Mouse (Mus musculus): ENCODE measurements around the gene Hes1. TPM values are rescaled to one million over a fixed set of nuclear protein-coding genes. Genes with fewer than 3 reads are reported as not detected.

Gene Hes1
- total and polyA plus RNA-seq, 2 experiments from 2014 or later = 19.3 to 24.9 TPM

DNA sequence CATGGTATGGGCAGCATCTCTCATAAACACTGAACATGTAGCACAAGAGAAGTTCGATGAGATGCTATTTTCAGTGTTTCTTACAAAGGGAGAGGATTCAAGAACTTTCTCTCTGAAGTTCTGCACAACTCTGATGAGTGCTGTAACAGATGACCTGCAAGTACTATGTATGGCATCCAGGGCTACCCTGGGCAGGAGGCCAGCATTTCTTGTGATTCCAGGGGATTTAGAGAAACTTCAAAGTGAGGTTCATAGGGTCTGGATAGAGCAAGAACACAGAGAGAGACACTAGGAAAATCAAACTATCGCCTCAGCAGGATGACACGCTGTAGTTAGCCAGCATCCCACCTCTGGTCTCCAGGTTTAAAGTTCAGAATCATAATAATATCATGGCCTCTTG lies 31.9 kb downstream of the Hes1 start:
- 59% methylated on average over 3 of the region's 3 CpGs for WGBS
- Histone ChIP-seq H3K27ac (ENCODE audit: low read depth) (no peak overlapping the region), H3K4me2 (ENCODE audit: low read depth, low read length) (no peak overlapping the region), H3K4me1 (ENCODE audit: control insufficient read depth, insufficient read depth) (no peaks in the 10 kb centered on the region), H3K4me3 (ENCODE audit: low read depth, low read length) (no peak overlapping the region), H3K9me3 (replicated peaks; ENCODE audit: control insufficient read depth, low read length) (no peaks in the 10 kb centered on the region), H3K36me3 (replicated peaks; ENCODE audit: control insufficient read depth, insufficient read depth, low read length) (no peaks in the 10 kb centered on the region), H3K27me3 (ENCODE audit: control insufficient read depth, insufficient read depth, low read length) (0 out of 2 replicates have a peak, but pooled peaks cover 6% of the 10 kb centered on the region), H3K9ac (replicated peaks; ENCODE audit: low read depth, low read length) (no peak overlapping the region)
- TF ChIP-seq EP300 (IDR thresholded peaks at IDR 0.05; ENCODE audit: low read depth) (no peak), CTCF (IDR thresholded peaks at IDR 0.05; ENCODE audit: low read depth) (no peak)
- ATAC-seq (ENCODE audit: insufficient read depth, low read depth) (no peak), DNase-seq (ENCODE audit: low spot score) (no peak)

DNA sequence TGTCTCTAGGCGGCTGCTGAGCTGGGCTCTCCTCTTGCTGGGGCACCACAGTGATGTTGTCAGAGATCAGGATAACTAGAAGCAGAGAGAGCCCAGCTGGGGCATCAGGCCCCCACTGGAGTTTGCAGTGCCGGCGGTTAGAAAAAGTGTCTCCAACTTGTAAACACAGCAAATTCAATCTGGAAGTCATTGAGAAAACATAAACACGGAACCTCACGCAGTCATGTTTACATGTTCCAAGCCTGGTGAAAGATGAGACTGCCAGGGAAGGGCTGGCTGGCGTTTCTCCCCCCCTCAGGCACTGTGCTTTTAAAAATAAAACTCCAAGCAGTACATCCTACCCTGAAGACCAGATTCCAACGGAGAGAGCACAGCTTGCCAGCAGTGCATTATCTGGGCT lies 32.3 kb downstream of the Hes1 start:
- 0 out of 2 replicates have a peak, but pooled peaks cover 6% of the 10 kb centered on the region for H3K27me3 ChIP-seq (ENCODE audit: control insufficient read depth, insufficient read depth, low read length)
- ATAC-seq (ENCODE audit: insufficient read depth, low read depth) (peak; percentile 20; the same call in 1 of the 2 replicates), DNase-seq (ENCODE audit: low spot score) (no peak)
- H3K9me3 ChIP-seq (replicated peaks; ENCODE audit: control insufficient read depth, low read length) = no peaks in the 10 kb centered on the region
- no peak overlapping the region for H3K9ac ChIP-seq (replicated peaks; ENCODE audit: low read depth, low read length)
- H3K4me2 ChIP-seq (ENCODE audit: low read depth, low read length) = no peak overlapping the region
- no peaks in the 10 kb centered on the region for H3K36me3 ChIP-seq (replicated peaks; ENCODE audit: control insufficient read depth, insufficient read depth, low read length)
- no peak overlapping the region for H3K27ac ChIP-seq (ENCODE audit: low read depth)
- WGBS = 22% methylated on average over 7 of the region's 7 CpGs
- no peak for TF ChIP-seq CTCF (IDR thresholded peaks at IDR 0.05; ENCODE audit: low read depth)
- TF ChIP-seq EP300 (IDR thresholded peaks at IDR 0.05; ENCODE audit: low read depth) = no peak
- no peaks in the 10 kb centered on the region for H3K4me1 ChIP-seq (ENCODE audit: control insufficient read depth, insufficient read depth)
- H3K4me3 ChIP-seq (ENCODE audit: low read depth, low read length) = no peak overlapping the region

DNA sequence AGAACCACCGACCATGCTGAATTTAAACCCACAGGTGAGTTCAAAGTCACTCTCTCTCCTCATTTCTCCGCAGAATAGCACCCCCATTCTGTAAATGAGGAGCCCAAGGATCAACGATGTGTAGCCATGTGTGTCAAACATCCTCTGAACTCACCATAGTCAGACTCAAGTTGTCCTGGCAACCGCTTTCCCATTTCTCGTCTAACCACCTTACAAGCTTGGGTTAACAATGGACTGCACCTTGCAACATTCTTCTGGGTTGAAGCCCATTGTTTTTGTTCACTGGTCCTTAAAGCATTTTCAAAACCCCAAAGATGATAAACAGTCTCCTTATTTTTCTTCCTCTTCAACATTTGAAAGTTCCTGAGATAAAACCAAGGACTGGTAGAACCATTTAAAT lies 34.9 kb downstream of the Hes1 start:
- Histone ChIP-seq H3K4me3 (ENCODE audit: low read depth, low read length) (no peak overlapping the region), H3K4me1 (ENCODE audit: control insufficient read depth, insufficient read depth) (no peaks in the 10 kb centered on the region), H3K9ac (replicated peaks; ENCODE audit: low read depth, low read length) (no peak overlapping the region), H3K27me3 (ENCODE audit: control insufficient read depth, insufficient read depth, low read length) (0 out of 2 replicates have a peak, but pooled peaks cover 6% of the 10 kb centered on the region), H3K27ac (ENCODE audit: low read depth) (no peak overlapping the region), H3K9me3 (replicated peaks; ENCODE audit: control insufficient read depth, low read length) (no peaks in the 10 kb centered on the region), H3K4me2 (ENCODE audit: low read depth, low read length) (no peak overlapping the region), H3K36me3 (replicated peaks; ENCODE audit: control insufficient read depth, insufficient read depth, low read length) (no peaks in the 10 kb centered on the region)
- TF ChIP-seq CTCF (IDR thresholded peaks at IDR 0.05; ENCODE audit: low read depth) (no peak), EP300 (IDR thresholded peaks at IDR 0.05; ENCODE audit: low read depth) (no peak)
- 83% methylated on average over 5 of the region's 5 CpGs for WGBS
- DNase-seq (ENCODE audit: low spot score) = no peak
- no peak for ATAC-seq (ENCODE audit: insufficient read depth, low read depth)

DNA sequence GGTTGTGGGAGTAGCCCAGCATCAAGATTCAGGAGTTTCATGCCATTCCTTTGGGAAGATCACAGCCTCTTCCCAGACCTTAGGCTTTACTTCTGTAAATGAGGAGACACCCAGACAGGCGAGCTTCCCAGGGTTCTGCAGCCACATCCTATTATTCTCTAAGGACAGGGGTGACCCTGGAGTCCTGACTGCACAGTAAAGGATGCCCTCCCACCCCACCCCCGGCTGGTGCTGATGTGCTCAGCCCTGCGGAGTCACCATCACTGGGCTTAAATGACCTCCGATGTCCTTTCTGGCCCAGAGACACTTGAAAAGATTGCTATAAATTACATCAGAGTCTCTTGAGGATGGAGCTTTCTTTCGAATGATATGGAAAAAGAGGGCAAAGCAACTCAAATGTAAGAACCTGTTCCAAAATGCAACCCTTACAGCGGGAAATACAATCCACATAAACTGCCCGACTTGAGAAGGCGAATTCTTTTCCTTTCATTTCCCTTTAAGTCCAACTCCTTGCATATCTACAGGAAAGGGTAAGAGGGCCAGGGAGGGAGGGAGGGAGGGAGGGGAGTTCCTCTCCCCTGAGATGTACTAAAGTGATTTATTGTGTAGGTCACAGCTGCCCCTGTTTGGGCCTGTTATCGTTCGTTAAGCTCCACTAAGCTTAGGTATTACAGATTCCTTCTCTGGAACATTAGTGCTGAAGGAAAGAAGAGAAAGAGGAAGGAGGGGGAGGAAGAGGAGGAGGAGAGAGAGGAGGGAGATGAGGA lies 38.1 kb downstream of the Hes1 start:
- DNase-seq (ENCODE audit: low spot score) = no peak
- no peaks in the 10 kb centered on the region for H3K4me1 ChIP-seq (ENCODE audit: control insufficient read depth, insufficient read depth)
- H3K4me3 ChIP-seq (ENCODE audit: low read depth, low read length) = no peak overlapping the region
- H3K9ac ChIP-seq (replicated peaks; ENCODE audit: low read depth, low read length) = no peak overlapping the region; the same call in 1 of the 2 replicates
- ATAC-seq (ENCODE audit: insufficient read depth, low read depth) = no peak
- H3K4me2 ChIP-seq (ENCODE audit: low read depth, low read length) = peak overlapping the region; percentile 21
- peaks cover 6% of the 10 kb centered on the region; the same call in 1 of the 2 replicates for H3K27me3 ChIP-seq (ENCODE audit: control insufficient read depth, insufficient read depth, low read length)
- 34% methylated on average over 10 of the region's 10 CpGs for WGBS
- H3K27ac ChIP-seq (ENCODE audit: low read depth) = no peak overlapping the region
- no peaks in the 10 kb centered on the region for H3K36me3 ChIP-seq (replicated peaks; ENCODE audit: control insufficient read depth, insufficient read depth, low read length)
- TF ChIP-seq CTCF (IDR thresholded peaks at IDR 0.05; ENCODE audit: low read depth) (no peak), EP300 (IDR thresholded peaks at IDR 0.05; ENCODE audit: low read depth) (no peak)
- H3K9me3 ChIP-seq (replicated peaks; ENCODE audit: control insufficient read depth, low read length) = no peaks in the 10 kb centered on the region

DNA sequence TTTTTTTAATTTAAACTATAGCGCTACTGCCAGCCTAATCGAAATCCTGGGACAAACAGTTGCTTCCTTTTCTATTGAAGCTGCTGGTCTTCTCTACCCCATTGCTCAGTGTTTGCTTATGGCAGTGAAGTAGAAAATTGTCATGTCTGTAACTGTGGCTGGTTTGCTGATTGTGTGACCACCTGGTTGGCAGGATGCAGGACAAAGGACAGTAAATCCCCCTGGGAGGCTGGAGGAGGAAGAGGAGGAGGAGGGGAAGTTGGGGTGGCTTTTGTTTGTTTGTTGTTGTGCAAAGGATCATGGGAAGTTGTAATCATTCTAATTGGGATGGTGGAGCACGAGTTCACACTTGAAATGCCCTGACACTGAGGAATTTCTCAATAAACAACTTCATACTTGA lies 38.8 kb downstream of the Hes1 start:
- Histone ChIP-seq H3K4me1 (ENCODE audit: control insufficient read depth, insufficient read depth) (no peaks in the 10 kb centered on the region), H3K27me3 (ENCODE audit: control insufficient read depth, insufficient read depth, low read length) (peaks cover 2% of the 10 kb centered on the region; the same call in 1 of the 2 replicates), H3K36me3 (replicated peaks; ENCODE audit: control insufficient read depth, insufficient read depth, low read length) (no peaks in the 10 kb centered on the region), H3K4me3 (ENCODE audit: low read depth, low read length) (no peak overlapping the region), H3K27ac (ENCODE audit: low read depth) (no peak overlapping the region), H3K9me3 (replicated peaks; ENCODE audit: control insufficient read depth, low read length) (no peaks in the 10 kb centered on the region), H3K4me2 (ENCODE audit: low read depth, low read length) (no peak overlapping the region), H3K9ac (replicated peaks; ENCODE audit: low read depth, low read length) (no peak overlapping the region)
- TF ChIP-seq EP300 (IDR thresholded peaks at IDR 0.05; ENCODE audit: low read depth) (no peak), CTCF (IDR thresholded peaks at IDR 0.05; ENCODE audit: low read depth) (no peak)
- 32% methylated on average over 3 of the region's 3 CpGs for WGBS
- ATAC-seq (ENCODE audit: insufficient read depth, low read depth) (no peak), DNase-seq (ENCODE audit: low spot score) (no peak)

All from heart, postnatal 0 days (tissue).